Mouse (Mus musculus) CD8-positive naive resting alpha-beta T cell, adult 2 months (primary cell): ENCODE results near the gene Lrp1.
"Not testable (repeated sequence)": the region's sequence is repeated elsewhere in the genome, so short reads cannot be mapped to it uniquely, and the experiment has no call there.

Experiments used
- DNase-seq, 2 experiments: peaks; one replicate each; pipeline ENCODE4 v3.0.0; 2022; ENCODE audit warnings: low read depth in 2 of 2, low spot score in 2 of 2

Lrp1 gene

DNA sequence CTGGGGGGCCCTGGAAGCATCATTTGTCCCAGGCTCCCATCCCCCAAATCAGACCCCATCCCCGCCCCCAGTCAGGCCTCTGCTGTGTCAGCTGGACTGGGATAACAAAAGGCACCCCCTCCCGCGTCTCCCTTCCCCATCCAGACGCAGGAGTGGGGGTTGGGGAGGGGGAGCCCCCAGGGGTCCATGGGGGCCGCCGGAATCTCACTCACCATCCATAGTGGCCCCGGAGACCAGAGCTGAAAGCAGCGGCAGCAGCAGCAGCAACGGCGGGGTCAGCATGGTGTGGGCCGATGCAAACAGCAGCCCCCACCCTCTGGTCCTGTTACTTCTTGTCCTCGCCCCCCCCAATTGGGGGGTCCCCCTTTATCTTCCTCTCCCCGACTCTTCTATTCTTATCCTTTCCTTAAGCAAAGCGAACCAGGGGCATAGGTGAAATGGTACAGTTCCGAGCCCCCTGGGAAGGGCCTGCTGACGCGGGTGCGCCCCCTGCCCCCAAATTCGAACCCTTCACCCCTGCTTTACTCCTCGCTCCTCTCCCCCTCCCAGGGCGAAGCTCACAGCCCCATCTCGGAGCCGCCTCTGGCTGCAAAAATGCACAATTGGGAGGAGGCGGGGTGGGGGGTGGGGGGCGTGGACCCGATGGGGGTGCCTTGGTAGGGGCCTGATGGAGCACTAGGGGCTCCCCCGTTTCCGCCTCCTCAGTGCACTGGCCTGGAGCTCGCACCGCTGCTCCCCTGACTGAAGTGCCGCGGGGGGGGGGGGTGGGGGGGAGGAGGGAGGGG, at the start of gene Lrp1:
Gene Lrp1, minus strand, starts transcription at position 743 of the 785 bp plus-strand sequence.
- no peak for DNase-seq

DNA sequence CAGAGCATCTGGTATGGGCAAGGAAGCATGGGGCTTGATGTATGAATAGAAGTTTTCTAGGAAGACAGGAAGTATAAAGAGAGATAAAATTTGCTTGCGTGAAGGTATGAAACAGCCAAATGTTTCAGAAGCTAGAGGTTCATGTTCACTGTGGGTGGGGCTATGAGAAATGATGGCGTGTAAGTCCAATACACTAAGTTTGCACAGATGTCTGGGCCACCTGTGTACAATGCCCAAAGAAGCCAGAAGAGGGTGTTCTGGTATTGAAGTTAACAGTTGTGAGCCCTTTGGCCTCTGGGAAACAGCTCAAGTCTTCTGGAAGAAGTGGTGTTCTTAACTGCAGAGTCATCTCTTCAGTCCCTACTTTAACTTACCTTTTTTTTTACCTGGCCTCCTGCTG, 49.2 kb upstream of the Lrp1 start:
- DNase-seq = no peak

DNA sequence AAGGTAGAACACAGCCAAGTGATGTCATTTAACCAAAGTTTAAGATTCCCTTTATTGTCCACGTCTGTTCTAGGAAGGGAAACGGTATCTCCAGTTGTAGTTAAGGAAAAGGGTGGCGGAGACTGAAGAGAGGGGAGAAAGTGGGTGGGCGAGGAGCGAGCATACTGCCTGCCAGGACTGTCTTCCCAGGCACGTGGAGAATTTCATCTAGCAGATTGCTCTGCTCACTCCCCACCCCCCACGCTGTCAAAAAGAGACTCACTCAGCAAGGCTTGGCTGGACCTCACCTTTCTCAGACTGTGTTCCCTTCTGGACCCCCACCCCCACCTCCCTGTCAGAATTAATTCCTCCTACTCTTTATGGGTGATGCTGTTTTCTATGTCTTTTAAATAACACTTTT, 48.2 kb upstream of the Lrp1 start:
- no peak for DNase-seq

DNA sequence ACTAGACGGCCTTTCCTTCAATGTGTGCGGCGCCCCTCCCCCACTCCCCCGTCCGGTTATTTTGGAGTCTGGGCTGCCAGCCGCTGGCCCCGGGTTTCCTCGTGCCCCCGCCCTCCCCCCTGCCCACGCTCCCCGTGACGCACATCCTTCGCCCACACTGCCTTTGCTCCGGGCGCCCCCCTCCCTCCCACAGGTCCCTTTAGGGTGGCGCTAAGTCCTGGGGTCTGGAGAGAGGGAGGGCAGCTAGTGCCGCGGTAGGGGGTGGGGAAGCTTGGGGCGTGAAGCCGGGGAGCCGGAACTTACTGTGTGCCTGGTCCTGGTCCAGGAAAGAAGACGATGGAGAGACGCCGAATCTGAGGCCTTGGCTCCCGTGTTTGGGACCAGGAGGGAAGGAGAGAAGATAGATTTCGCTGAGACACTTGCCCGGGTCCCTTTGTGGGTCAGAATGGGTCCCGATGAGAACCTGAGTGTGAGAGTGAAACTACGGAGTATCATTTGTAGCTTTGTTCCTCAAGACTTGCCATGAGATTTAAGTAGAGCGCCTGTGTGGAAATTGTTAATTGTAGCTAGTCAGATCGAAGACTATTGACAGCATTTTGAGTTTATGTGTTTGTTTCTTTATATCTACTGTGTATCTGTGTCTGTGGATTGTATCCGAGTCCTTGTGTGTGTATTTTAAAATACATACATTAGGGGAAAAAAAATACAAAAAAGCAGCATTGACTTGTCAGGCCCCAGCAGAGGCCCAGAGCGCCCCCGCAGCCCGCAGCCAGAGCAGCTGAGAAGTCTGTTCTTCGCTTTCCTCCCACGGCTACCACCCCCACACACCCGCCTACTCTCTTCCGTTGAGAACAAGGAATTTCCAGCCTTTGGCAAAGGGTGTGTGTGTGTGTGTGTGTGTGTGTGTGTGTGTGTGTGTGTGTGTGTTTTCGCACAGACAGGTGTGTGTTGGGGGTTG, 47.4 kb upstream of the Lrp1 start, which contains the start of gene Nab2:
Gene Nab2, minus strand, starts transcription at position 476 of the 958 bp plus-strand sequence.
- DNase-seq = peak; percentile 67 to 77

DNA sequence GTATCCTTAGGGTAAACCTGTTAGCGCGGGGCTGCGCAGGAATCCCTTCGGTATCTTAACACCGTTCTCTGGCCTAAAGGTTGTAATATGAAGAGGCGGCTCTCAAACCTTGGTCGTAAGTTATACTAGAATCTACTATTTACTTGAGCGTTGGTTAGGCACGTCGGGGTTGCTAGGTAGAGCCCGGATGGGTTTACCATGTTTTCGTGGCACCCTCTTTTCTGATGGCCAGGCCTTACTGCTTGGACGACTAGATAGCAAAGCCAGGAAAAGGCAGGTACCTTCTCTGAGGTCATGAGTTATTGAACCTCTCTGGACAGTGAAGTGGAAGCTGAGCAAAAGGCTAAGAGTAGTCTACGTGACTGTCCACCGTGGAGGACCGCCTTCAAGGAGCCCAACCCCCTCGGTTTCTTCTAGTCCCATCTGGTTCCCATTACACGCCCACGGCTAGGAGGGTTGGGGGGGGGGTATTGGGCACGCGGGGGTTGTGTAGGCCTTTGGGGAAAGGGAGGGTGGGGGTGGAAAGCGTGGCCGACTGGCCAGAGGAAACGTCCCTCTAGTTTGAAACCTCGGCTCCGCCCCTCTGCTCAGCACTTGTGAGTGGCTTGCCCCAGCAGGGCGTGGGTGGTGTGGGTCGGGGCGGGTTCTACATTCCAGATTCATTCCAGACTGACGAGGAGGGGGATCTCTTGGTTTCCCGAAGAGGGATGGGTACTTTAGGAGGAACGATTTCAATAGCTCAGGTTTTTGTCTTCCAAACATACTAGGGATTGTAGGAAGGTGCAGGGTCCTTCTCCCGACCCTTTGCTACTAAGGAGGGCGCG, 46.5 kb upstream of the Lrp1 start:
- peak; percentile 41 to 43 for DNase-seq

DNA sequence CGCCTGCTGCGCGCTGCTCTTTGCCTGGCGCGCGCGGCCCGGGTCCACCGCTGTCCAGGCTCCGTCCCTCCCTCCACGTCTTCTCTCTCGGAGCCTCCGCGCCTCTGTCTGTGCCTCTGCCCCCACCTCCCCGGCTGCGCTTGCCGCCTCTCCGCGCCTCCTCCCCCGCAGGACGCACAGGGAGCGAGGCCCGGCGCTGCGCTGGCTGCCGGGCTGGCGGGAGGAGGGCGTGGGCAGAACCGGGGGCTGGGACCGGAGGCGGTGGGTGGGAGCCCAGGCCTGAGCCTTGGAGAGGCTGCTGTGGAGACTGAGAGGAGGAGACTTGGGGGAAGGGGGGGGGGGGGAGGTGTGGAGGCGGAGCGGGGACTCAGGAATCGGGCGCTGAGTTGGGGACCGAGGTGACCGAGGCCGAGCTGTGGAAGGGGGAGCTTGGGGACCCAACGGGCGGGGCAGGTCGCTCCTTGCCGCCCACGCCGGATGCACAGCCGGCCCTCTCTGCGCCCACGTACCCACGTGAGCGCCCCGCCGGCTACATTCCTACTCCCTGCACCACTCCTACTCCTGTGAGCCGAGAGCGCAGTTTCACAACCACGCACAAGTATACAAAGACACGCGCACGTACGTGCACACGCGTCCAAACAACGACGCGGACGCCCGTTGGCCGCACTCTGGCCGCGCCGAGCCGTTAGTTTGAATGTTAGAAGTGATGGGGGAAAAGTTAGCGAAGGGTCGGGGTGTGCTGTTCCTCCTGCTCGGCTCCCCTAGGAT, 45.7 kb upstream of the Lrp1 start, which contains the start of gene Nemp1:
Gene Nemp1, plus strand, starts transcription at position 401 of the 768 bp plus-strand sequence.
- DNase-seq = peak; percentile 45 to 47

DNA sequence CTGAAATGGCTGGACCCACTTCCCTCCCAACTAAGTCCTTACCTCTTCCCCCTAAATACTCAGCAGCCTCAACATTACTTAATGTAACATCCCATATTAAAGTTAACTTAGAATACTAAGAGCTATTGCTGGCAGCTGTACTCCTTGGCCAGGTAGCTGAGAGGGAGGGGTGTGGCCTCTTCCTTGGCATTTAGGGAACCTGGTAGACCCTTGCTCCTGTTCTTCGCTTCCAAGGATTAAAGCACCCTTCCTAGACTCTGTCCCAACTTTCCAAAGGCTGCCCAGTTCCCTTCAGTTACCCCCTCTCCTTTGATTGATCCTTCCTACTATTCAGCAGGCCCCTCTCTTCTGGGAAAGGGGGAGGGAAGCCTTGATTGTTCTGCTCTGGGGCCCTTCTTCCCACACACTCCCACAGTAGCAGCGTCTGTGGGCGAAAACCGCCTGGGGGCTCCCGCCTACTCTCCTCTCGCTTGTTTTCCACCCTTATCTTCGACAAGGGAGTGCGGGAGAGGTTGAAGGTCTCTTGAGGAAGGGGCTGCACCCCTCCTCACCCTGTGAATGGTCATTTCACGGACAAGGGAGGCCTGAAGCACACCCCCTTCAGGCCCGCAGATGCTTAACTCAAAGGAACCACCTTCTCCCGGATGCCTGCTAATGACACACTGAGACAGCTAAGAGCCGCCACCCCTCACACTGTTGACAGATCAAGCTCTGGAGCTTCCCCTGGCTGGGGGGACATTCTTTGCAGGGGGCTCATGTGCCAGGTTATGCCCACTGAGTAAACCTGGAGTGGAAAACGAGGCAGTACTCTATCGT, 44.6 kb upstream of the Lrp1 start:
- no peak for DNase-seq

DNA sequence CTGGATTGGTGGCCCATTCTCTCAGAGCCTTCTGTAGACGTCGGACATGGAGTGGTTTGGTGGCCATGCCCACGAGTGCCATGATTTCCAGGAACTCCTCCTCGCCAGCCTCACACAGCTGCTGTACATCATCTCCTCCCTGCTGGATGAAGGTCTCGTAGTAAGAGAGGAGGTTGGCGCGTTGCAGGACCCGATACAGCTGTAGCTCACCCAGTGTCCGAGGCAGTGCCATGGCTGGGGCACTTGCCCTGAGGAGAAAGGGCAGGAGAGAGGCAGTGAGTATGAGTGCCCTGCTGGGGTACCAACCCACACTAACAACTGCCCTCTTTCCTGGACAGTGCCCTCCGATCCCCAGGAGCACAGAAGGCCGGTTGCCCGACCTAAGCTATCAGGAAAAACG, 43.9 kb upstream of the Lrp1 start:
- no peak for DNase-seq

DNA sequence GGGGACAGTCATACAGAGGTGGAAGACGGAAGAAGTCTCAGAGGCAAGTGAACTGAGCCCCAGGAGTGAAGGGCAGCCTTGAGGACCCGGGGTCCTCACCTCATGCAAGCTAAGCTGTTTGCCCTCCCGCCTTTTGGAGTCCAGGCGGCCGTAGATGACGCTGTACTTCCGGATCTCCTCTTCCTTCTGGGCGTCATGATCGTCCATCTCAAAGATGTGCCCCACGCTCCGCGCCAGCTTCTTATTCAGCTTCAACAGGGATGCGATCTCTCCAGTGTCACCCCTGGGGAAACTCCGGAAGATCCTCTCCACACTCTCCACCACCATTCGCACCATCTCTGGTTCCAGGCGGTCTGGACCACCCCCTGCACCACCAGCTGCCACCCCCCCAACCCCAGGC, 43.2 kb upstream of the Lrp1 start:
- DNase-seq = no peak

DNA sequence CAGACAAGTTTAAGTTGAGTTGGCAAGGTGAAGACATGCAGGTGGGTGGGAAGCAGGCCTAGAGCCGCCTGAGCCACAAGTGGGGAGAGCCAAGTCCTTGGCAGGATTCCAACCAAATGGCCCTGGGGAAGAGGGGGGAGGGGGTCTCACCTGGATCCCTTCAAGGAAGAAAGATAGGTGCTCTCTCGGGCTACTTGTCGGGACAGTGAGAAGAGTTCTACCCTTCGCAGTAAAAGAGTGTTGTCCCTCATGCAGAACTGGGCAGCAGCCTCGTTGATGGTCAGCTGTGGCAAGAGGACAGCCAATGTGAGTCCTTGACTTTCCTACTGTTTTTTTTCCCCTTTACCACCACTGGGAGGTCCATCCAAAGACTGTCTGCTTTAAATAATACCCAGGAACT, 42.6 kb upstream of the Lrp1 start:
- no peak for DNase-seq

DNA sequence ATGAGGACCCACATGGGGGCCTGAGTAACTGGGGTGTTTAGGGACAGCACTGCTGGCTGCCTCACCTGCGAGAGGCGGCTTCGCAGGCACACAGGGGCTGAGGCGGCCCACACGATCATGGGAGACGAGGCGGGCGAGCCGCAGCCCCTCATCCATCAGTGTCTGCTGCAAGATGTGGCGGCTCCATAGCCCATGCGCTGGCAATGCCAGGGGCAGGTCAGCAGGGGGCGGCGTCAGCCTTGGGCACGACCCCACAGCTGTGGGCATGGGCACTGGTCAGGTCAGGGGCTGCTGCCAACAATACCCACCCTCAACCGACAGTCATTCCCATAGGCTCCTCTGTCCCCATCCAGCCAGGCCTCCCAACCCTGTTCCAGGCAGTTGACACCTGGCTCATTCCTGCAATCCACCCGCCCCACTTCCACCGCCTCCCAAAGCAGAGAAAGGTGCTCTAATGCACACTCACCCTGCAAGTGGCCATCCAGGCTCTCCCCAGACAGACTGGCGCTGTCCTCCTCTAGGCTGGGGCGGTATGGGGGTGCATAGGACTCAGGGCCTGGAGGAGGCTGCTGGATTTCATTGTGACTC, 41.8 kb upstream of the Lrp1 start:
- peak in 1 of 2 experiments; percentile 29 for DNase-seq

DNA sequence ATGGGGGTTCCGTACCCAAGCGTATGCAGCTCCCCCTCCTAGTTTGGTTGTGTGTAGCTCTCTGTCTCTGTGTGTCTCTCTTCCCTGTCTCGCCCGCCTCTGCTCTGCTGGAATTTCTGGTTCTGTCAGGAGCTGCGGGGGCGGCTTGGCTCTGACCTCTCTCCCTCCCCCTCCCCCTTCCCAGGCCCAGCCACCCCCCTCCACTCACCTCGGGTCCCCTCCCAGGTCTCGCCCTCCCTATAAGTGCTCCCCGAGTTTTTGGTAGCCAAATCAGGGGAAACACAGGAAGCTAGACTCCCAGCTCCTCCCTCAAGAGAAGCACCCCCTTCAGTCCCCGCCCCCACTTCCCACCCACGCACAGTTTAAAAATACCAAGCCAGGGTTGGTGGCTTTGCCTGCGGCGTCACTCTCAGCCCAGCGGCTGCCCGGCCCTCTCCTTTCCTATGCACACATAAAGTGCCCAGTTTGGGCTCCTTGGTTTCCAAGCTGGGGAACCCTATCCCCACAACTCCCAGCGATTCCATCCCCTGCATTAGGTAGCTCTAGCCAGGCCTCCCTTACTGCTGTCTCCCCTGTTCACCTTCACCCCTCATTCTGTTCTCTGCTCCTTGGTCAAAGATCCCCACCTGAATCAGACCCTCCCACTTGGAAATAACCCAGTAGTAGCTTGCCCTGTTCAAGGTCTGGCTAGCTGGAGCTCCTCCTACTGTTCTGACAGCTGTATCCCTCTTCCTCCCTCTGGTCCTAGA, 41.1 kb upstream of the Lrp1 start:
- peak; percentile 51 to 59 for DNase-seq

DNA sequence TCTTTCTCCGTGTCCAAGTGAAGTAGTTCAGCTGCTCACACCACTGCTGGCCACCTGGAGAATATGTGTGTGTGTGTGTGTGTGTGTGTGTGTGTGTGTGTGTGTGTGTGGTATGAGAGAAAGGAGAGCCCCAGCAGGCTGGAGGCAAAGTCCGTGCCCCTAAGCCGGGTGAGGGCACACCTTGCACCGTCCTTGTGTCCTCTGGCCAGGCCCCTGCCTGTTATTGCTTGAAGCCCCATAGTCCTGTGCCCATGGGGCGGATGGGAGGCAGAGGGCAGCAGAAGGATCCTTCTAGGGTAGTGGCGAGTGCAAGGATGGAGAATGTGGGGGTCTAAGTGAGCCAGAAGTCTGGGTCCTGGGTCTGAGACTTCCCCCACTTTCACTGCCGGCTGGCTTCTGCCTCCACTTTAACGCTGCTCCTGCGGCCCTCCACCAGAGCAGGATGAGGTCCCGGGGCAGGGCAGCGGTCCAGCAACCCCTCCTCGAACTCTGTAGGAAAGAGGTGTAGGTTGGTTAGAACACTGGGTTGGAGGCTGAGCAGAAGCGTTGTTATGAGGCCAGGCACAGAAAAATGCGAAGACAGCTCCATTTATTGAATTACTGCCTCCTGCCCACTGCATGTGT, 40.5 kb upstream of the Lrp1 start:
- no peak for DNase-seq

DNA sequence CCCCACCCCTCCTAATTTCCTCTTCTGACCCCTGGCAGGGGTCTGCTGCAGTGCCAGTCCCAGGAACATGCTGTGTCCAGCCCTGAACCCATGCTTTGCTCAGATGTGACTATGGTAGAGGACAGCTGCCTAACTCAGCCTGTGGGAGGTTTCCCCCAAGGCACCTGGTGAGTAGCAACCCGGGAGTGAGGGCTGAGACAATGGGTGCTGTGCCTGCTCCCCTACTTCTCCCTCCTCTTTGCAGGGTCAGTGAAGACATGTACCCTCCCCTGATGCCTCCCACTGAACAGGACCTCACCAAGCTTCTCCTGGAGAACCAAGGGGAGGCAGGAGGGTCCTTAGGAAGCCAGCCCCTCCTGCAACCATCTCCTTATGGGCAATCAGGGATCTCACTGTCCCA, 38.6 kb upstream of the Lrp1 start:
- no peak for DNase-seq

DNA sequence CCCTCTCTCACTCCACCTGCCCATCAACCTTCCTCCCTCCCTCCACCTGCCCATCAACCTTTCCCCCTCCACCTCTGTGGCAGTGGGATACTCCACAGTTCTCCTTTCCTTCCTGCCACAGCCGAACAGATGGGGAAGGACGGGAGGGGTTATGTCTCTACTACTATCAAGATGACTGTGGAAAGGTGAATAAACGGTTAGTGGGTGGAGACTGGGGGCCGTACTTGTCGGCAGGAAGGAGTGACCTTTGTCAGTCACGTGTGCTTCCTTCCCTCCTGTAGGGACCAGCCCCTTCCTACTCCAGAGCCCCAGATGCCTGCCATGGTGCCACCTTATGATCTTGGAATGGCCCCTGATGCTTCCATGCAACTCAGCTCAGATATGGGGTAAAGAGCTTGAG, 37.1 kb upstream of the Lrp1 start:
- no peak for DNase-seq

DNA sequence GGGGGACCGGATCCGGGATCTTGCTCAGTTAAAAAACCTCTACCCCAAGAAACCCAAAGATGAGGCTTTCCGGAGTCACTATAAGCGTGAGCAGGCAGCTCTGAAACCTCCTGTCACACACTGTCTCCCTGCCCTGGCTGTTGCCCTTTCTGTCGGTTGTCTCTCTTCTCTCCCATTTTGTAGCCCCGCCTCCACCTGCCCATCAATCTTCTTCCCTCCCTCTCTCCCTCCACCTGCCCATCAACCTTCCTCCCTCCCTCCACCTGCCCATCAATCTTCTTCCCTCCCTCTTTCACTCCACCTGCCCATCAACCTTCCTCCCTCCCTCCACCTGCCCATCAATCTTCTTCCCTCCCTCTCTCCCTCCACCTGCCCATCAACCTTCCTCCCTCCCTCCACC, 36.7 kb upstream of the Lrp1 start:
- DNase-seq = not testable (repeated sequence)

DNA sequence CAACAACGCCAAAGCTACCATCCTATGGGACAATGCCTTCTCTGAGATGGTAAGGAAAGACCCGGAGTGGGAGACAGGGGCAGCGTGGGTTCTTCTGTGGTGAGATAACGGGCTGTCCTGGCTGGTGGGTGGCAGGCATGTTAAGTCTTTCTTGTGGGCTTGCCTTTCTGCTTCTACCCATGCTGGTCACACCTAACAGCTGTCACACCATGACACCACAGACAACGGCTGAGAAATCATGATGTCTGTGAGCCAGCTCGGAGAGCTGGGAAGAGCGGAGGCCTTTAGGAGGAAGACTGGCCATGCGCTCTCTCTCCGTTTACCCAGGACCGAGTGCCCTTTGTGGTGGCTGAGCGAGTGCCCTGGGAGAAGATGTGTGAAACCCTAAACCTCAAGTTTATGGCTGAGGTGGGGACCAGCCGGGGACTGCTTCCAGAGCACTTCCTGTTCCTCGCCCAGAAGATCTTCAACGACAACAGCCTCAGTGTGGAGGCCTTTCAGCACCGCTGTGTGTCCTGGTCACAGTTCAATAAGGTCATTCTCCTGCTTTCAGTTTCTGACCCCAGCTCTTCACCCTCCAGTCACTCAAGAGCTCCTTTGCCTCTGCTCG, 34.1 kb upstream of the Lrp1 start:
- DNase-seq = no peak
